Mouse (Mus musculus): ENCODE measurements around the gene Smo. TPM values are rescaled to one million over a fixed set of nuclear protein-coding genes. Genes with fewer than 3 reads are reported as not detected.

The Smo gene
- 10 to 100 TPM; 47.3 to 51.7 TPM for total RNA-seq (2021)
- long read RNA-seq, experiment 1, transcript Smo-201 (12 exons, 3,779 nt), result major isoform, 68 of 88 reads
- long read RNA-seq, experiment 1, partial matches to known transcripts, result 18 of 88 reads
- long read RNA-seq, experiment 1, other reads (novel, unspliced or antisense), result 2 of 88 reads
- long read RNA-seq, experiment 2, transcript Smo-201 (12 exons, 3,779 nt), result major isoform, 48 of 60 reads
- long read RNA-seq, experiment 2, partial matches to known transcripts, result 10 of 60 reads
- long read RNA-seq, experiment 2, other reads (novel, unspliced or antisense), result 2 of 60 reads

- peak; percentile 91 for DNase-seq
Observed at GRCm38 (mm10) chr6:29735336-29735688, at the start of gene Smo. Gene Smo (plus strand): TSS chr6:29735503.

- DNase-seq, result peak; percentile 35
Observed at GRCm38 (mm10) chr6:29685952-29686351, 49.4 kb upstream of the Smo start.

- no peak for DNase-seq
Observed at GRCm38 (mm10) chr6:29689458-29689857, 45.8 kb upstream of the Smo start.

- peak; percentile 97 for DNase-seq
Observed at GRCm38 (mm10) chr6:29693953-29694352, 41.4 kb upstream of the Smo start, which contains the start of gene Tspan33. Gene Tspan33 (plus strand): TSS chr6:29694222.

- DNase-seq, result no peak
Observed at GRCm38 (mm10) chr6:29694375-29695289, 40.7 kb upstream of the Smo start.

- no peak for DNase-seq
Observed at GRCm38 (mm10) chr6:29695290-29695674, 40.0 kb upstream of the Smo start.

- DNase-seq, result no peak
Observed at GRCm38 (mm10) chr6:29695975-29696374, 39.3 kb upstream of the Smo start.

- DNase-seq, result no peak
Observed at GRCm38 (mm10) chr6:29697139-29697538, 38.2 kb upstream of the Smo start.

- DNase-seq, result no peak
Observed at GRCm38 (mm10) chr6:29697548-29697947, 37.8 kb upstream of the Smo start.

- no peak for DNase-seq
Observed at GRCm38 (mm10) chr6:29699085-29699745, 36.1 kb upstream of the Smo start.

- DNase-seq, result no peak
Observed at GRCm38 (mm10) chr6:29701051-29701450, 34.3 kb upstream of the Smo start.

GRCm38 (mm10) chr6:29702126-29702525 lies 33.2 kb upstream of the Smo start:
- DNase-seq, result no peak

GRCm38 (mm10) chr6:29704143-29704542 lies 31.2 kb upstream of the Smo start:
- no peak for DNase-seq

GRCm38 (mm10) chr6:29707902-29708301 lies 27.4 kb upstream of the Smo start:
- no peak for DNase-seq

- DNase-seq, result no peak
Observed at GRCm38 (mm10) chr6:29711318-29711717, 24.0 kb upstream of the Smo start.

GRCm38 (mm10) chr6:29712011-29712584 lies 23.2 kb upstream of the Smo start:
- peak; percentile 42 for DNase-seq

GRCm38 (mm10) chr6:29716624-29717365 lies 18.5 kb upstream of the Smo start:
- no peak for DNase-seq

GRCm38 (mm10) chr6:29717541-29717940 lies 17.8 kb upstream of the Smo start:
- DNase-seq, result no peak

GRCm38 (mm10) chr6:29717952-29718521 lies 17.3 kb upstream of the Smo start:
- peak; percentile 72 for DNase-seq

- peak; percentile 68 for DNase-seq
Observed at GRCm38 (mm10) chr6:29718894-29719329, 16.4 kb upstream of the Smo start.

GRCm38 (mm10) chr6:29721890-29722289 lies 13.4 kb upstream of the Smo start:
- no peak for DNase-seq

Measured in adrenal gland, postnatal 10 days (tissue).